Mouse (Mus musculus) cerebellum, postnatal 10 days (tissue): ENCODE data around the gene Atraid.

Experiments used
- DNase-seq, 2 experiments: peaks; one replicate each; pipeline ENCODE4 v3.0.0; 2021; ENCODE audit warnings: mixed read lengths in 2 of 2

Atraid gene

DNA sequence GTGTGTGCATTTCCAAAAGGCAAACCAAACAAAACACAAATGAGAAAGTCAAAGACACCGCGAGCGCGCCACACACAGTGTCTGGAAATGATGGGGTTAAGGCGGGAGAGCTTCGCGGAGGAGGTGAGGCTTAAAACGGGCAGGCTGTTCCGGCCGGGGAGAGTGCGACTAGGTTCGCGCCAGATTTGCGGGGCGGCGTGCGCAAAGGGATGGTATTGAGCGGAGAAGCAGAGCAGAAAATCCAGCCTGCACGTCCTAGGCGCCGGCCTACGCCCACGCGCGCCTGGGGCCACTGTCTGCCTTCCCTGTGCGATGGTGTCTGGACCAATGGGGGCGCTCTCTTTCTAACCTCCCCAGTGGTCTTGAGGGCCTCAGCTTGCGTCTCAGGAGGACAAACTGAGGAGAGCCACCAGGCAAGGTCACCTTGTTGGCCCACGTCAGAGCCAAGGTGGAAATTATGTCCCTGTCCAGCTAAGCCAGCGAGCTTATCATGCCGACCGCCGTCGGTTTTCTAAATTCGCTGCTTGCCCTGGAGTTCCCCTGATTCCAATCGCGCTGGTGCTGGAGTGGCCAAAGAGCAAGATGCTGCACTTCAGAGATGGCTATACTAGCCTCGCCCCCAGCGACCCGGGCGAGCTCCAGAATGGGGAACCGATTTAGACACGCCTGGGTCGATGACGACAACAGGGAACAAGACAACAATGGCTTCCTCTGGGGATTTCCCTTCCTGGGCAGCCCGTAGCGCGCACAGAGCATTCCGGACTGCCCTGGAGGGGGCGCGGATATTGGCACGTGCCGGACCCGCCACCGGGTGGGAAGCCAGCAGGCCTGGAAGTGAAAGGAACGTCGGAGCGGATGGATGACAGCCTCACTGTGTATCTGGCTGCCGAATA, 46.9 kb downstream of the Atraid start:
- peak; percentile 48 to 54 for DNase-seq

DNA sequence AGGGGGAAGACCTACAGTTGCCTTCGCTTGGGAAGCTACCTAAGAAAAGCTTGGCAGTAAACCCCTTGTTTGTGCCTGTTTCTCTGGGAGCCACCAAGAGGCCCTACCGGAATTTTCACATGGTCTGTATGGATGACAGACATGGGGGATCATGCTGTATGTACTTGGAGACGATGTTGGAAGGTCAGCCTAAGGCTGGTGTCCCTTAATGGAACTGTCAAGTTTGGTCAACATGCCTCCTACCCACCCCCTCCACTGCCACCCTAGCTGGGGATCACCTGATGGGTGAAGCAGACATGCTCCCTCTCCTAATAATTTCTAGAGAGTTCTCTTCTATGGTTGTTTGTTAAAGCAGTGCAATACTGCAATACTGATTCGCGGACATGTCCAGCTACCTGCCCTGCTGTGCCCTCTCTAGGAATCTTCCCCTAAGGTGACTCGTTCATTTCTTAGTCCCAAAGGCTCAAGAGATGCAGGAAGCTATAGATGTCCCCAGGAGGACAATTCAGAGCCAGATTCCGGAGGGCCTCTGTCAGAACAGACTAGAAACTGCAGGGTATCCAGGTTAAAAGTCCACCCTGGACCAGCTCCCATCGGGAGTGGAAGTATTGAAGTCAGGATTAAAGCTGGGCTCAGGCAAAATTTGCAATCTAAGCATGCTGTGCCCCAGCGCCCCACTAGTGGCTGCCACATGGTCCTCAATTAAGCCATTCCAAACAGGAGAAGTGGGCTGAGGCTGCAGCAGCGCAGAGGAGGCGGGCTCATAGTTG, 47.8 kb downstream of the Atraid start:
- peak in 1 of 2 experiments; percentile 21 for DNase-seq
